Comparison of ENCODE assay signal across 8 mouse cellular contexts in the genomic region with DNA sequence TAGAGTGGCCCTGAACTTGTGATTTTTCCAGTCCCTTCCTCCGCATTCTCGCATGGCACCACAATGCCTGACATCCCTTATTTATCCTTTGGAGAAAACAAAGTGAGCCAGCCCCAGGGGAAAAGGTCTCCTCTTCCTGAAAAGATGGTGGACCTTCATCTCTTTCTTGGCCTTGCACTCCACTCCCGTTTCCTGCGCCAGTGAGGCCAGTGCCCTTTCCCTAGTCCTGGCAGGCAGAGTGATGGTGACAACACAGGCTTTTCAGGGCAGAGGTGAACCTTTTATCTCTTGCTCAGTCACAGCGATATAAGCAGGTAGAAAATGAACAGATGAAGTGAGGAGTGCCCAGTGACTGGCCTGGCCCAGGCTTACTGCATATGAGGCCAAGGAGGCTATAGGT. TPM values are rescaled to one million over a fixed set of nuclear protein-coding genes. Genes with fewer than 3 reads are reported as not detected.
DNase-seq lines count a peak whose midpoint lies in the region; ATAC-seq and TF ChIP-seq lines count a peak whose summit lies in the region.

No protein-coding gene starts in this region.

- no peak for ATAC-seq in hindbrain, embryonic 14.5 days (ENCODE audit: low FRiP score)
- ATAC-seq in liver, postnatal 0 days = peak; percentile 69

- no peaks in the 10 kb centered on the region for H3K27me3 ChIP-seq in hindbrain, embryonic 14.5 days (ENCODE audit: control insufficient read depth, insufficient read depth, low read length)
- no peaks in the 10 kb centered on the region for H3K27me3 ChIP-seq in liver, postnatal 0 days (ENCODE audit: insufficient read depth, low read length)

- TF ChIP-seq CTCF in liver, postnatal 0 days (IDR thresholded peaks at IDR 0.05; ENCODE audit: low read depth) = no peak

- peaks cover 55% of the 10 kb centered on the region for H3K36me3 ChIP-seq in hindbrain, embryonic 14.5 days (replicated peaks; ENCODE audit: control insufficient read depth, insufficient read depth)
- peaks cover 43% of the 10 kb centered on the region for H3K36me3 ChIP-seq in liver, postnatal 0 days (replicated peaks; ENCODE audit: insufficient read depth, low read length)

- peak overlapping the region; percentile 88 for H3K27ac ChIP-seq in brown adipose tissue, adult 24 weeks (replicated peaks; ENCODE audit: low read depth, low read length)
- H3K27ac ChIP-seq in hindbrain, embryonic 14.5 days = no peak overlapping the region
- peak overlapping the region; percentile 92 for H3K27ac ChIP-seq in liver, postnatal 0 days (ENCODE audit: low read depth)

- H3K4me1 ChIP-seq in brown adipose tissue, adult 24 weeks (ENCODE audit: control insufficient read depth, insufficient read depth, insufficient read length, low read length) = peaks cover 5% of the 10 kb centered on the region
- H3K4me1 ChIP-seq in hindbrain, embryonic 14.5 days (replicated peaks; ENCODE audit: control insufficient read depth, insufficient read depth, low read length) = peaks cover 8% of the 10 kb centered on the region
- peaks cover 8% of the 10 kb centered on the region for H3K4me1 ChIP-seq in liver, postnatal 0 days (ENCODE audit: insufficient read depth)

- 0 out of 2 replicates have a peak, but pooled peaks have one; percentile 3 for TF ChIP-seq EP300 in liver, postnatal 0 days (IDR thresholded peaks at IDR 0.05; ENCODE audit: low read depth)

- H3K9ac ChIP-seq in hindbrain, embryonic 14.5 days = peak overlapping the region; percentile 80
- H3K9ac ChIP-seq in liver, postnatal 0 days (replicated peaks) = peak overlapping the region; percentile 90

- 47% methylated on average over 5 of the region's 5 CpGs for WGBS in hindbrain, embryonic 14.5 days
- WGBS in liver, postnatal 0 days (ENCODE audit: insufficient replicate concordance) = 34% methylated on average over 5 of the region's 5 CpGs

- no peaks in the 10 kb centered on the region for H3K9me3 ChIP-seq in hindbrain, embryonic 14.5 days (ENCODE audit: control insufficient read depth, low read length)
- no peaks in the 10 kb centered on the region for H3K9me3 ChIP-seq in liver, postnatal 0 days (ENCODE audit: low read length)

- peak; percentile 34 to 36 for DNase-seq in heart, adult 18-20 months
- no peak for DNase-seq in heart, adult 8-10 months (ENCODE audit: low spot score)
- no peak for DNase-seq in hindbrain, embryonic 14.5 days (ENCODE audit: low spot score)
- peak; percentile 65 for DNase-seq in liver, postnatal 0 days
- no peak for DNase-seq in layer of hippocampus, postnatal 14 days (ENCODE audit: low spot score in 2 of 2)
- DNase-seq in thymus, postnatal 14 days = no peak
- DNase-seq in cerebellum, adult 8-10 months = no peak

- H3K4me3 ChIP-seq in brown adipose tissue, adult 24 weeks (ENCODE audit: insufficient read depth, low read depth, low read length) = peak overlapping the region; percentile 93
- peak overlapping the region; percentile 77 for H3K4me3 ChIP-seq in hindbrain, embryonic 14.5 days (replicated peaks; ENCODE audit: low read length)
- peak overlapping the region; percentile 80 for H3K4me3 ChIP-seq in liver, postnatal 0 days (ENCODE audit: low read depth, low read length)

- H3K4me2 ChIP-seq in hindbrain, embryonic 14.5 days (replicated peaks) = peak overlapping the region; percentile 76
- peak overlapping the region; percentile 89 for H3K4me2 ChIP-seq in liver, postnatal 0 days (ENCODE audit: low read depth, low read length)

RNA-seq across cellular contexts. Expression of a gene that starts 0.9 kb away (rescaled TPM):
- 100 to 1,000 TPM; 116 to 143 TPM for total RNA-seq in heart, adult 18-20 months (2021)
- 100 to 1,000 TPM; 108 to 144 (median 125) TPM for total RNA-seq in heart, adult 8-10 months (2022)
- 185 and 215 TPM in 2 replicates for polyA plus RNA-seq in brown adipose tissue, adult 24 weeks (2012; ENCODE audit: insufficient read depth, insufficient read length, missing spikeins)
- 150 and 153 TPM in 2 replicates for polyA plus RNA-seq in hindbrain, embryonic 14.5 days (2014; fragmentation: Nextera tagmentation; extraction: Ambion mirVana)
- polyA plus RNA-seq in liver, postnatal 0 days (2015; fragmentation: Nextera tagmentation; extraction: Ambion mirVana) = 85.9 and 91.7 TPM in 2 replicates
- total RNA-seq in layer of hippocampus, postnatal 14 days (2021) = 100 to 1,000 TPM in 1 of 2 experiments, 10 to 100 TPM in 1; 98.8 to 110 TPM

RNA-seq across cellular contexts. Expression of a gene that starts 20.4 kb away (rescaled TPM):
- total RNA-seq in heart, adult 18-20 months (2021) = 100 to 1,000 TPM; 110 to 119 TPM
- 100 to 1,000 TPM; 120 to 132 (median 125) TPM for total RNA-seq in heart, adult 8-10 months (2022)
- polyA plus RNA-seq in brown adipose tissue, adult 24 weeks (2012; ENCODE audit: insufficient read depth, insufficient read length, missing spikeins) = 49.0 and 61.8 TPM in 2 replicates
- polyA plus RNA-seq in hindbrain, embryonic 14.5 days (2014; fragmentation: Nextera tagmentation; extraction: Ambion mirVana) = 70.1 and 71.7 TPM in 2 replicates
- polyA plus RNA-seq in liver, postnatal 0 days (2015; fragmentation: Nextera tagmentation; extraction: Ambion mirVana) = 43.0 and 48.3 TPM in 2 replicates
- total RNA-seq in layer of hippocampus, postnatal 14 days (2021) = 100 to 1,000 TPM in 1 of 2 experiments, 10 to 100 TPM in 1; 97.8 to 104 TPM

RNA-seq across cellular contexts. Expression of a gene that starts 44.9 kb away (rescaled TPM):
- total RNA-seq in heart, adult 18-20 months (2021) = 10 to 100 TPM; 39.5 to 43.8 TPM
- total RNA-seq in heart, adult 8-10 months (2022) = 10 to 100 TPM; 42.1 to 47.9 (median 44.0) TPM
- polyA plus RNA-seq in brown adipose tissue, adult 24 weeks (2012; ENCODE audit: insufficient read depth, insufficient read length, missing spikeins) = 25.1 and 29.6 TPM in 2 replicates
- 106 and 111 TPM in 2 replicates for polyA plus RNA-seq in hindbrain, embryonic 14.5 days (2014; fragmentation: Nextera tagmentation; extraction: Ambion mirVana)
- polyA plus RNA-seq in liver, postnatal 0 days (2015; fragmentation: Nextera tagmentation; extraction: Ambion mirVana) = 36.7 and 41.8 TPM in 2 replicates
- 10 to 100 TPM; 71.4 to 73.2 TPM for total RNA-seq in layer of hippocampus, postnatal 14 days (2021)

RNA-seq across cellular contexts. Expression of a gene that starts 45.2 kb away (rescaled TPM):
- total RNA-seq in heart, adult 18-20 months (2021) = 100 to 1,000 TPM; 106 to 108 TPM
- 100 to 1,000 TPM; 103 to 115 (median 113) TPM for total RNA-seq in heart, adult 8-10 months (2022)
- 73.4 and 75.2 TPM in 2 replicates for polyA plus RNA-seq in brown adipose tissue, adult 24 weeks (2012; ENCODE audit: insufficient read depth, insufficient read length, missing spikeins)
- 161 and 193 TPM in 2 replicates for polyA plus RNA-seq in hindbrain, embryonic 14.5 days (2014; fragmentation: Nextera tagmentation; extraction: Ambion mirVana)
- 50.2 and 55.4 TPM in 2 replicates for polyA plus RNA-seq in liver, postnatal 0 days (2015; fragmentation: Nextera tagmentation; extraction: Ambion mirVana)
- total RNA-seq in layer of hippocampus, postnatal 14 days (2021) = 100 to 1,000 TPM; 152 TPM

Comparison
In these comparisons a context has a peak if more than half of its experiments do, and no peak if none do; other contexts are left out.
1. DNase-seq: peak in heart, adult 18-20 months (2 of 2) and liver, postnatal 0 days (single experiment); none in heart, adult 8-10 months (single experiment), hindbrain, embryonic 14.5 days (single experiment), layer of hippocampus, postnatal 14 days (0 of 2), thymus, postnatal 14 days (single experiment) and cerebellum, adult 8-10 months (single experiment).
2. Peak in every context shown above with its lines, with median percentiles within 50 percentile points of each other: H3K4me3 ChIP-seq.